Mouse (Mus musculus) midbrain, embryonic 12.5 days (tissue): ENCODE measurements around the gene Csmd2. TPM values are rescaled to one million over a fixed set of nuclear protein-coding genes. Genes with fewer than 3 reads are reported as not detected.
"Not testable (repeated sequence)": the region's sequence is repeated elsewhere in the genome, so short reads cannot be mapped to it uniquely, and the experiment has no call there.

Source experiments
- ATAC-seq: fragments of 200-750 bp; cut with Nextera tagmentation; 2 replicates; pipeline ENCODE4 v1.8.0; 2017; ENCODE audit warnings: low read depth, moderate TSS enrichment, moderate library complexity; ENCODE audit not compliant: low FRiP score
- H3K27ac ChIP-seq: fragments of 300-500 bp; sonication (generic); replicated peaks from 2 replicates; pipeline ENCODE4 v1.5.1; 2016; ENCODE audit warnings: mild to moderate bottlenecking
- H3K27me3 ChIP-seq: fragments of 300-500 bp; sonication (generic); 2 replicates; pipeline ENCODE4 v1.6.1; 2016; ENCODE audit warnings: mild to moderate bottlenecking
- H3K36me3 ChIP-seq: fragments of 300-500 bp; sonication (generic); 2 replicates; pipeline ENCODE4 v1.6.1; 2016
- H3K4me1 ChIP-seq: fragments of 300-500 bp; sonication (generic); 2 replicates; pipeline ENCODE4 v1.6.1; 2016
- H3K4me2 ChIP-seq: fragments of 300-500 bp; sonication (generic); replicated peaks from 2 replicates; pipeline ENCODE4 v1.6.1; 2016; ENCODE audit warnings: mild to moderate bottlenecking, moderate library complexity
- H3K4me3 ChIP-seq: fragments of 300-500 bp; sonication (generic); 2 replicates; pipeline ENCODE4 v1.5.1; 2016; ENCODE audit warnings: mild to moderate bottlenecking
- H3K9ac ChIP-seq: fragments of 300-500 bp; sonication (generic); replicated peaks from 2 replicates; pipeline ENCODE4 v1.6.1; 2016; ENCODE audit warnings: mild to moderate bottlenecking, moderate library complexity
- H3K9me3 ChIP-seq: fragments of 300-500 bp; sonication (generic); 2 replicates; pipeline ENCODE4 v1.6.1; 2016; ENCODE audit warnings: mild to moderate bottlenecking
- WGBS: fragments of 180-500 bp; shearing (Covaris S2); methylation state at CpG from one replicate; pipeline ENCODE4 v1.1.7; 2016; 5-methylcytosine and 5-hydroxymethylcytosine counted together
- polyA plus RNA-seq: library from polyadenylated mRNA; unstranded; fragments of >200 nt; fragmentation: Nextera tagmentation; extraction: Ambion mirVana; gene quantifications from 2 replicates; pipeline ENCODE4 v1.2.1, GENCODE M21; 2016

The Csmd2 gene
- polyA plus RNA-seq, 1 experiment from 2014 or later: 5.6 TPM

DNA sequence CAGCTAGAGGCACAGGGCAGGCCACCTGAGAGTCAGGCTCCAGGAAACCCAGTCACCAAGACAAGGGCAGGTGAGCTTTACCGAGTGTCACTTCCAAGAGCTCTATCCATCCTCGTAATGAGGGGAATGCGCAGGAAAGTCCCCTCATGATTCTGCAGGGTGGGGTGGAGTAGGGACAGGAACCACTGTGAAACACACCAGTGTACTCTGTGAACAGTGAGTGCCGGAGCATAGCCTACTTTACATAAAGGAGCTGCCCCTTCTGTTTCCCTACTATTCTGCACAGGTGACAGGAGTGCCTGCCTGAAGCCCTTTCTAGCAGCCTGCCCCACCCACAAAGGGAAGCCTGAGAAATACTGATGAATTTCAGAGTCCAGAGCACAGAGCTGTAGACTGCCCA is 605.6 kb downstream of the Csmd2 start:
- H3K27ac ChIP-seq: no peak overlapping the region
- H3K36me3 ChIP-seq: peaks cover 50% of the 10 kb centered on the region
- 96% methylated on average over 4 of the region's 4 CpGs for WGBS
- no peaks in the 10 kb centered on the region for H3K9me3 ChIP-seq
- no peak for ATAC-seq
- no peaks in the 10 kb centered on the region for H3K4me1 ChIP-seq
- H3K27me3 ChIP-seq: no peaks in the 10 kb centered on the region
- no peak overlapping the region for H3K4me3 ChIP-seq
- no peak overlapping the region for H3K9ac ChIP-seq
- H3K4me2 ChIP-seq: no peak overlapping the region

DNA sequence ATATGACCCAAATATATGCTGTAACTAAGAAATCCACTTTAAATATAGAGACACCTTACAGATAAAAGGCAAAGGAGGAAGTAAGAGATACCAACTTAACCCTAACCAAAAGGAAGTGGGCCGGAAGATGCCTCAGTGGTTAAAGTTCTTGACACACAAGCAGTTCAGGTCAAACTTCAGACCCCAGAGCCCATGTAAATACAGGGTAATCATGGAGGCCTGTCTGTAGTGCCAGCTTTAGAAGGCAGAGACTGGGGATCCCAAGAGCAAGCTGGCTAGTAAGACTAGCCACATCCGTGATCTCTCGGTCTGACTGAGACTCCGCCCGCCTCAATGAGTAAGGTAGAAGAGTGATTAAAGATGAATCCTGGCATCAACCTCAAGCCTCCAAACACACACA is 606.4 kb downstream of the Csmd2 start:
- no peak overlapping the region for H3K9ac ChIP-seq
- ATAC-seq: no peak
- no peaks in the 10 kb centered on the region for H3K9me3 ChIP-seq
- no peaks in the 10 kb centered on the region for H3K4me1 ChIP-seq
- H3K4me3 ChIP-seq: no peak overlapping the region
- H3K27me3 ChIP-seq: no peaks in the 10 kb centered on the region
- WGBS: 94% methylated on average over 5 of the region's 5 CpGs
- H3K4me2 ChIP-seq: no peak overlapping the region
- H3K27ac ChIP-seq: no peak overlapping the region
- H3K36me3 ChIP-seq: peaks cover 44% of the 10 kb centered on the region

DNA sequence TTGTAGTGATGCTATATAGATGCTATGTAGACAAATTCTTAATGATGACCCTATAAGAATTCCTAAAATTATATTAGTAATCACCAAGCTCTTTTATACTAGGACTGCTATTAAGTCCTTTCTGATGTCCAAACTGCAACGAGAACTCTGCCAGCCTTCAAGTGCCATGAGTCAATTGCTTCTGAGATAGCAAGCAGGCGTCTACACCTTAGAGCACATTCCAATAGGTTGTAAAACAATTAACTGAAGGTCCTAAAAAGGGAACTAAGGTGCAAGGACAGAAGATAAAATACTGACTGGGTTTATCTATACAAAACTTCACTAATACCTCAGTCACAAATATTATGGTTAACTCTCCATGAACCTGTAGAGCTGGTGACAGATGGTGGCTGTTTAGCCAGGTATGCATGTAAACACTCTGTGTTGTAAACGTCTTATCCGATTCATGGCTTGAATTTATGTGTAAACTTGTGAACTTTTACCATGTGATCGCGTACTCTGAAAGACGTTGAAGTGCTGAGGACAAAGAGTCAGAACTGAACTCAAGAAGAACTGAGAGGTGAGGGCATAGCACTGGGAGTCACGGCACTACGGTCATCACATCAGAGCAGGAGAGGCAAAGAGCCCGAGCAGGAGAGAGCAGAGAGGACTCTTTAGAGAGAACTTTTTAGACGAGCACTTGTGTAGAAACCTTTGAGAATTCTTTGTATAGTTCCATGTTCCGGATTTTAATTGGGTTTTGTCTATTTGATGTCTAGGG is 610.3 kb downstream of the Csmd2 start:
- Histone ChIP-seq H3K4me3 (no peak overlapping the region), H3K4me2 (no peak overlapping the region), H3K4me1 (no peaks in the 10 kb centered on the region), H3K9ac (no peak overlapping the region), H3K36me3 (peaks cover 32% of the 10 kb centered on the region), H3K9me3 (no peaks in the 10 kb centered on the region), H3K27me3 (no peaks in the 10 kb centered on the region), H3K27ac (no peak overlapping the region)
- no peak for ATAC-seq
- WGBS: 94% methylated on average over 12 of the region's 12 CpGs

DNA sequence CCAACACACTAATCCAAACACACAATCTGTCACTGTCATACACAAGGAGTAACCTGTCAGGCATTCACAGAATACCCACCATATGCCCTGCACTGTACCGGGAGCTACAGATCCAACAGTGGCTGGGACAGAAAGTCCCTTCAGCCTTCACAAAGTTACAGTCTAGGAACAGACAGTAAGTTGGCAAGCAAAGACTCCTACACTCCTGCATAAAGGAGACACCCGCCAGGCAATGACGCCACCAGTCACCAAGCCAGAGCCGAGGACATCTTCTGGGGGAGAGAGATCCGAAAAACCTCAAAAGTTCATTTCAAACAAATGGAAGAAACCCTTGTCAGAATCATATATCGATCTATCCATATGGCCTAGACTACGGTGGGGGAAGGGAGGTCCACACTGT is 618.9 kb downstream of the Csmd2 start:
- no peak for ATAC-seq
- no peak overlapping the region for H3K27ac ChIP-seq
- no peak overlapping the region for H3K4me2 ChIP-seq
- peaks cover 31% of the 10 kb centered on the region for H3K36me3 ChIP-seq
- H3K9ac ChIP-seq: no peak overlapping the region
- 94% methylated on average over 7 of the region's 7 CpGs for WGBS
- H3K27me3 ChIP-seq: no peaks in the 10 kb centered on the region
- H3K9me3 ChIP-seq: no peaks in the 10 kb centered on the region
- no peak overlapping the region for H3K4me3 ChIP-seq
- H3K4me1 ChIP-seq: peaks cover 14% of the 10 kb centered on the region

DNA sequence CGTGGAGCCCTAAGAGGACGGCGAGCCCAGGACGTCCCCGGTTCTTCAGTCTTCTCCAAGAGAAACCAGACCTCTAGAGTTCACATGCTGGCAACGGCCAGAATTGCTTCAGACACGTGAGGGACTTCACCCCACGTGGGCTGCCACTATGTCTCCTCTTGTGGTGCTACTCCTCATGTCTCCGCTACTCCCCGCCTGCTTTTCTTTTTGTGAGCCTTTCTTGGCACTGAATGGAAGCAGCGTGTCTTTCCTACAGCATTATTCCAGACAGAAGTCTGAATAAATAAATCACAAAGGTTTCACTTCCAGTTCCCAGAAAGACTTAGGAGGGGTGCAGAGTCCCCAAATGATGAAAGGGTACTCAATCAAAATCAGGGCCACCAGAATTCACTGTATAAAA is 620.0 kb downstream of the Csmd2 start:
- 87% methylated on average over 11 of the region's 11 CpGs for WGBS
- no peak for ATAC-seq
- no peak overlapping the region for H3K4me3 ChIP-seq
- peaks cover 14% of the 10 kb centered on the region for H3K4me1 ChIP-seq
- no peak overlapping the region for H3K27ac ChIP-seq
- H3K4me2 ChIP-seq: no peak overlapping the region
- H3K9me3 ChIP-seq: no peaks in the 10 kb centered on the region
- H3K36me3 ChIP-seq: peaks cover 20% of the 10 kb centered on the region
- H3K9ac ChIP-seq: no peak overlapping the region
- no peaks in the 10 kb centered on the region for H3K27me3 ChIP-seq

DNA sequence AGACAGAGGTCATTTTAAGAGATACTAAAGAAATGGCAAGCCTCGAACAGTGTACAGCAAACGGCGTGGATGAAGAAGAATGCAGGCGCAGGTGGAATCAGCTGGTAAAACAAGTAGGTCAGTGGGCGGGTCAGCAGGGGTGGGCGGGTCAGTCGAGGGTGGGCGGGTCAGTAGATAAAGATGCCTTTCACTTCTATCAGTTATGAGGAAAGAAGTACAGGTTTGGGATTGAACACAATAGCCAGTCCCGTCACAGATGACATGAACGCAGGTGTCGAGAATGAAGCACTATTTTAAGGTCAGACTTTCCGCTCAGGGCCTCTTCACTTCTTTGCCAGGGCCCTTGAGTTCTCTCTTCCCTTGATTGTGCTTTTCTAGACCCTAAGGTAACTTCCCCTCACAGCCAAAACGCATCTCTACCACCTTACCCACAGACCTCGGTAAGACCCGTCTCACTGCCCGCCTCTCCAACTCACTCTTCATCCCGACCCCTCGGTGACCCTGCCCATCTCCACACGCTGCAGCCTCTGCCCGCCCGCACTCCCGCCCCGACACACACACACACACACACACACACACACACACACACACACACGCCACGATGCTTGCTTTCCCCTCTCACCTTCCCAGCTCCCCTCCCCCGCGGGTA is 621.7 kb downstream of the Csmd2 start:
- Histone ChIP-seq H3K27me3 (no peaks in the 10 kb centered on the region), H3K4me3 (peak overlapping the region; percentile 73), H3K4me1 (peaks cover 14% of the 10 kb centered on the region), H3K27ac (peak overlapping the region; percentile 55), H3K36me3 (peaks cover 3% of the 10 kb centered on the region), H3K4me2 (peak overlapping the region; percentile 75), H3K9me3 (no peaks in the 10 kb centered on the region), H3K9ac (peak overlapping the region; percentile 83)
- ATAC-seq: peak; percentile 82
- 12% methylated on average over 22 of the region's 27 CpGs for WGBS

DNA sequence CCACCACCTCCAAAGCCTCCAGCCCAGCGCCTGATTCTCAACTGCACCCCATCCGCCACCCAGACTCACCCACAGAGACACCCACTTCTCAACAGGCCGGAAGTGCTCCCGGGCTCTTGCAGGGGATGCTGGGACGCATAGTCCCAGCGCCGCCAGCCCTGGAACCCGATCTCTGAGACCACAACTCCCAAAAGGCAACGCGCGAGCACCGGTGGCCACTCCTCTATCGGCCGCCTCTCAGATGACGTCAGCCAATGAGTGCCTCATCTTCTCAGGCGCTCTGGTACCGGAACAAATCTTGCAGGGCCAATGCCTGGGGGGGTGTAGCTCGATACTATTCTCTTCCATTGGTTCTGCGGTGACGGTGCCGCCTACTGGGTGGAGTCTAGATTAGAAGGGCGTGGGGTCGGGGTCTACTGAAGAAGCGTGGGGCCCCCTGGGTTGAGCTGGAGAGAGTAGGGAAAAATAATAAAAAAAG is 622.3 kb downstream of the Csmd2 start, which contains the start of gene Zscan20:
Gene Zscan20 (minus strand): TSS at position 174 of the 478 bp plus-strand sequence.
- WGBS: under 1% methylated on average over 24 of the region's 24 CpGs
- Histone ChIP-seq H3K36me3 (no peaks in the 10 kb centered on the region), H3K4me1 (peaks cover 14% of the 10 kb centered on the region), H3K27me3 (no peaks in the 10 kb centered on the region), H3K4me2 (peak within 1 kb of the TSS; percentile 75), H3K4me3 (peak within 1 kb of the TSS; percentile 73), H3K27ac (peak within 1 kb of the TSS; percentile 55), H3K9ac (peak within 1 kb of the TSS; percentile 83), H3K9me3 (no peaks in the 10 kb centered on the region)
- ATAC-seq: peak; percentile 96

DNA sequence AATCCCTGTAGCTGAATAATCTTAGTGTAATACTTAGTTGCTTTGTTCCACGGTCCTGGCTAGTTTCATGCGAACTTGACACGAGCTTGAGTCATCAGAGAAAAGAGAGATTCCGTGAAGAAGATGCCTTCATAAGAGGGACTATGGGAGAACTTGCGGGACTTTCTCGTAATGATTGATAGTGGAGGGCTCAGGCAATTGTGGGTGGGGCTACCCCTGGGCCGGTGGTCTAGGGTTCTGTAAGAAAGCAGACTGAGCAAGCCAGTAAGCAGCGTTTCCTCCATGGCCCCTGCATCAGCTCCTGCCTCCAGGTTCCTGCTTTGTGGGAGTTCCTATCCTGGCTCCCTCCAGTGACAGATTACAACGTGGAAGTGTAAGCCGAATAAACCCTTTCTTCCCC is 623.0 kb downstream of the Csmd2 start:
- H3K27me3 ChIP-seq: no peaks in the 10 kb centered on the region
- H3K27ac ChIP-seq: no peak overlapping the region
- 27% methylated on average over 10 of the region's 10 CpGs for WGBS
- ATAC-seq: no peak
- H3K9ac ChIP-seq: no peak overlapping the region
- no peaks in the 10 kb centered on the region for H3K9me3 ChIP-seq
- peak overlapping the region; percentile 75 for H3K4me2 ChIP-seq
- H3K4me1 ChIP-seq: peaks cover 14% of the 10 kb centered on the region
- H3K4me3 ChIP-seq: peak overlapping the region; percentile 73
- no peaks in the 10 kb centered on the region for H3K36me3 ChIP-seq

DNA sequence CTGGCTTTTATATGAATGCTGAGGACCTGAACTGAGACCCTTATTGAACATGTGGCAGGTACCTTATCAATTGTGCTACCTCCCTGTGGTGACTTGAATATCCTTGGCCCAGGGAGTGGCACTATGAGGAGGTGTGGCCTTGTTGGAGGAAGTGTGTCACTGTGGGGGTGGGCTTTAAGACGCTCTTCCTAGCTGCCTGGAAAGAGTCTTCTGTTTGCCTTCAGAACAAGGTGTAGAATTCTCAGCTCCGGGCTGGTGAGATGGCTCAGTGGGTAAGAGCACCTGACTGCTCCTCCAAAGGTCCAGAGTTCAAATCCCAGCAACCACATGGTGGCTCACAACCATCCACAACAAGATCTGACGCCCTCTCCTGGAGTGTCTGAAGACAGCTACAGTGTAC is 624.1 kb downstream of the Csmd2 start:
- H3K4me2 ChIP-seq, H3K27ac ChIP-seq, H3K9ac ChIP-seq, H3K9me3 ChIP-seq, H3K36me3 ChIP-seq, H3K27me3 ChIP-seq, ATAC-seq, H3K4me3 ChIP-seq: not testable (repeated sequence)
- peaks cover 14% of the 10 kb centered on the region for H3K4me1 ChIP-seq
- 86% methylated on average over 3 of the region's 3 CpGs for WGBS

DNA sequence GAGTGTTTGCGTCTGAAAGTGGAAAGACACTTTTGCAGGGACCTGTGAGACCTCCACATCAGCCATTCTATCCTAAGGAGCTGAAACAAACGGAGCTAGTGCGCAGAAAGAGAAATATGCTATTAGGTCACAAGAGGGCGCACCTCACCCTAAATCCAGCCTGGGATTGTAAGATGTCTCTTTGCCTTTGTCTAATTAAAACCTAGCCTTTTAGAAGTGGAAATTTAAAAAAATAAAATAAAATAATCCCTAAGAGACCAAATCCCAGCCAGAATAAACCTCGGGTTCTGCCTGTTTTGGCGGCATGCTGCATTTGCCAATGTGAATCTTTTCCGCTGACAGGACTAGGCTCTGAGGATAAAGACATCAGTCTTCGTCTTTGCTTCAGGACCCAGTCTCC is 625.7 kb downstream of the Csmd2 start:
- ATAC-seq: no peak
- 20% methylated on average over 8 of the region's 8 CpGs for WGBS

DNA sequence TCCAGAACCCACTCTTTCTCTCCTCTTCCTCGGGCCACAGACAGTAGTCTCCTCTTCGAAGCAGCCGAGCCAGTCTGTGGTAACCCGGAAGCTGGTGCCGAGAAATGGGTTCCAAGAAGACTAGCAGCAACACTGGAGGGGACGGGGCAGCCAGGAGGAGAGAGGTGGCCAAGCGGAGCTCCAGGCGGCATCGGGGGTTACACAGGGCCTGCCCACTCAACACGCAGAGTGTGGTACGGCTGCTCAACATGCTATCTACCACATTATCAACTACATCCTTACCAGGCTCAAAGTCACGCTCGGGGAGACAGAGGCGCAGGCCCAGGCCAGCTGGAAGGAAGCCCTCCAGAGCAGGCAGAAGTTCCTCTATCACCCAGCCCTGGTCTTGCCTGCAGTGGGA is 628.1 kb downstream of the Csmd2 start:
- WGBS: 90% methylated on average over 14 of the region's 14 CpGs
- Histone ChIP-seq H3K9ac (no peak overlapping the region), H3K27ac (no peak overlapping the region), H3K9me3 (no peaks in the 10 kb centered on the region), H3K4me2 (no peak overlapping the region), H3K4me1 (peaks cover 2% of the 10 kb centered on the region), H3K36me3 (no peaks in the 10 kb centered on the region), H3K27me3 (peaks cover 16% of the 10 kb centered on the region), H3K4me3 (no peak overlapping the region)
- ATAC-seq: no peak

More for the DNA sequence above, 625.7 kb downstream of the Csmd2 start:
- no peak overlapping the region for H3K27ac ChIP-seq
- no peaks in the 10 kb centered on the region for H3K36me3 ChIP-seq
- no peaks in the 10 kb centered on the region for H3K9me3 ChIP-seq
- no peak overlapping the region for H3K4me3 ChIP-seq
- no peak overlapping the region for H3K4me2 ChIP-seq
- H3K4me1 ChIP-seq: peaks cover 14% of the 10 kb centered on the region
- H3K9ac ChIP-seq: no peak overlapping the region
- peaks cover 16% of the 10 kb centered on the region for H3K27me3 ChIP-seq
